Comparison of ENCODE assay signal across 7 mouse cellular contexts in genomic region chr4:142239240-142240126, GRCm38 (mm10). TPM values are rescaled to one million over a fixed set of nuclear protein-coding genes. Genes with fewer than 3 reads are reported as not detected.
DNase-seq lines count a peak whose midpoint lies in the region; ATAC-seq and TF ChIP-seq lines count a peak whose summit lies in the region.

TSS of gene Kazn (minus strand) at chr4:142239401.

- H3K9me3 ChIP-seq in embryonic facial prominence, embryonic 15.5 days (replicated peaks), result no peaks in the 10 kb centered on the region
- H3K9me3 ChIP-seq in heart, embryonic 10.5 days, result no peaks in the 10 kb centered on the region
- no peaks in the 10 kb centered on the region for H3K9me3 ChIP-seq in kidney, embryonic 14.5 days (ENCODE audit: control insufficient read depth, low read length)
- no peaks in the 10 kb centered on the region for H3K9me3 ChIP-seq in limb, embryonic 13.5 days
- no peaks in the 10 kb centered on the region for H3K9me3 ChIP-seq in midbrain, embryonic 14.5 days (ENCODE audit: control insufficient read depth, low read length)
- H3K9me3 ChIP-seq in stomach, embryonic 15.5 days, result no peaks in the 10 kb centered on the region

- no peaks in the 10 kb centered on the region for H3K36me3 ChIP-seq in embryonic facial prominence, embryonic 15.5 days
- no peaks in the 10 kb centered on the region for H3K36me3 ChIP-seq in heart, embryonic 10.5 days
- no peaks in the 10 kb centered on the region for H3K36me3 ChIP-seq in kidney, embryonic 14.5 days (ENCODE audit: control insufficient read depth, insufficient read depth, low read length)
- H3K36me3 ChIP-seq in limb, embryonic 13.5 days, result no peaks in the 10 kb centered on the region
- no peaks in the 10 kb centered on the region for H3K36me3 ChIP-seq in midbrain, embryonic 14.5 days (ENCODE audit: control insufficient read depth, insufficient read depth, low read length)
- no peaks in the 10 kb centered on the region for H3K36me3 ChIP-seq in stomach, embryonic 15.5 days

- TF ChIP-seq POLR2A in brain, embryonic 14.5 days (IDR thresholded peaks at IDR 0.05; ENCODE audit: borderline replicate concordance, extremely low read depth, insufficient read depth, insufficient read length, poor library complexity, severe bottlenecking), result no peak

- H3K27ac ChIP-seq in embryonic facial prominence, embryonic 15.5 days (replicated peaks), result peak within 1 kb of the TSS; percentile 85
- peak within 1 kb of the TSS; percentile 91 for H3K27ac ChIP-seq in heart, embryonic 10.5 days
- peak within 1 kb of the TSS; percentile 65 for H3K27ac ChIP-seq in kidney, embryonic 14.5 days (ENCODE audit: low read depth, low read length)
- peak within 1 kb of the TSS; percentile 67 for H3K27ac ChIP-seq in limb, embryonic 13.5 days
- no peak within 1 kb of the TSS for H3K27ac ChIP-seq in midbrain, embryonic 14.5 days (replicated peaks; ENCODE audit: low read depth, low read length)
- peak within 1 kb of the TSS; percentile 80 for H3K27ac ChIP-seq in stomach, embryonic 15.5 days

- H3K4me2 ChIP-seq in embryonic facial prominence, embryonic 15.5 days (replicated peaks), result peak within 1 kb of the TSS; percentile 94
- H3K4me2 ChIP-seq in kidney, embryonic 14.5 days (replicated peaks; ENCODE audit: low read depth, low read length), result peak within 1 kb of the TSS; percentile 77
- peak within 1 kb of the TSS; percentile 85 for H3K4me2 ChIP-seq in limb, embryonic 13.5 days (replicated peaks)
- peak within 1 kb of the TSS; percentile 99 for H3K4me2 ChIP-seq in midbrain, embryonic 14.5 days (ENCODE audit: low read length)
- H3K4me2 ChIP-seq in stomach, embryonic 15.5 days, result peak within 1 kb of the TSS; percentile 90

- 3% methylated on average over 46 of the region's 46 CpGs for WGBS in embryonic facial prominence, embryonic 15.5 days
- 6% methylated on average over 42 of the region's 46 CpGs for WGBS in heart, embryonic 10.5 days
- 5% methylated on average over 42 of the region's 46 CpGs for WGBS in kidney, embryonic 14.5 days
- 3% methylated on average over 42 of the region's 46 CpGs for whole genome bisulfite sequencing in limb, embryonic 13.5 days
- 3% methylated on average over 45 of the region's 46 CpGs for WGBS in midbrain, embryonic 14.5 days
- WGBS in stomach, embryonic 15.5 days, result 7% methylated on average over 43 of the region's 46 CpGs

- H3K4me1 ChIP-seq in embryonic facial prominence, embryonic 15.5 days, result peaks cover 54% of the 10 kb centered on the region
- H3K4me1 ChIP-seq in heart, embryonic 10.5 days, result peaks cover 48% of the 10 kb centered on the region
- peaks cover 30% of the 10 kb centered on the region for H3K4me1 ChIP-seq in kidney, embryonic 14.5 days (ENCODE audit: control insufficient read depth, insufficient read depth, low read length)
- H3K4me1 ChIP-seq in limb, embryonic 13.5 days, result peaks cover 46% of the 10 kb centered on the region
- H3K4me1 ChIP-seq in midbrain, embryonic 14.5 days (ENCODE audit: control insufficient read depth, insufficient read depth, low read length), result peaks cover 19% of the 10 kb centered on the region
- peaks cover 35% of the 10 kb centered on the region for H3K4me1 ChIP-seq in stomach, embryonic 15.5 days

- peak; percentile 83 for ATAC-seq in embryonic facial prominence, embryonic 15.5 days (ENCODE audit: insufficient number of reproducible peaks, low FRiP score, low TSS enrichment, low read depth)
- ATAC-seq in kidney, embryonic 14.5 days (ENCODE audit: low FRiP score, low TSS enrichment), result peak; percentile 89
- peak; percentile 84 for ATAC-seq in limb, embryonic 13.5 days (ENCODE audit: low FRiP score, low read depth)
- ATAC-seq in midbrain, embryonic 14.5 days (ENCODE audit: low FRiP score, low TSS enrichment), result peak; percentile 76
- peak; percentile 89 for ATAC-seq in stomach, embryonic 15.5 days (ENCODE audit: insufficient read depth, low FRiP score, low read depth)

- peak within 1 kb of the TSS; percentile 70 for H3K4me3 ChIP-seq in embryonic facial prominence, embryonic 15.5 days (replicated peaks)
- peak within 1 kb of the TSS; percentile 82 for H3K4me3 ChIP-seq in heart, embryonic 10.5 days
- H3K4me3 ChIP-seq in kidney, embryonic 14.5 days (ENCODE audit: low read length), result peak within 1 kb of the TSS; percentile 61
- H3K4me3 ChIP-seq in limb, embryonic 13.5 days, result peak within 1 kb of the TSS; percentile 70
- H3K4me3 ChIP-seq in midbrain, embryonic 14.5 days (replicated peaks; ENCODE audit: low read depth, low read length), result peak within 1 kb of the TSS; percentile 57
- H3K4me3 ChIP-seq in stomach, embryonic 15.5 days (replicated peaks), result peak within 1 kb of the TSS; percentile 74

- DNase-seq in brain, embryonic 14.5 days (ENCODE audit: low read depth), result peak; percentile 90
- peak; percentile 94 for DNase-seq in heart, embryonic 10.5 days (ENCODE audit: low spot score)
- peak; percentile 80 for DNase-seq in midbrain, embryonic 14.5 days

- no peaks in the 10 kb centered on the region for H3K27me3 ChIP-seq in embryonic facial prominence, embryonic 15.5 days
- H3K27me3 ChIP-seq in heart, embryonic 10.5 days (ENCODE audit: insufficient read depth, poor library complexity, severe bottlenecking), result no peaks in the 10 kb centered on the region
- no peaks in the 10 kb centered on the region for H3K27me3 ChIP-seq in kidney, embryonic 14.5 days (ENCODE audit: control insufficient read depth, insufficient read depth, low read length)
- H3K27me3 ChIP-seq in limb, embryonic 13.5 days, result peaks cover 5% of the 10 kb centered on the region; the same call in 1 of the 2 replicates
- H3K27me3 ChIP-seq in midbrain, embryonic 14.5 days (ENCODE audit: control insufficient read depth, insufficient read depth, low read length), result peaks cover 7% of the 10 kb centered on the region; the same call in 1 of the 2 replicates
- H3K27me3 ChIP-seq in stomach, embryonic 15.5 days (replicated peaks), result no peaks in the 10 kb centered on the region

- no peak for TF ChIP-seq CTCF in brain, embryonic 14.5 days (IDR thresholded peaks at IDR 0.05; ENCODE audit: borderline replicate concordance, extremely low read depth, insufficient read depth, insufficient read length)

- H3K9ac ChIP-seq in embryonic facial prominence, embryonic 15.5 days, result peak within 1 kb of the TSS; percentile 74
- peak within 1 kb of the TSS; percentile 68 for H3K9ac ChIP-seq in kidney, embryonic 14.5 days (ENCODE audit: low read depth, low read length)
- peak within 1 kb of the TSS; percentile 79 for H3K9ac ChIP-seq in limb, embryonic 13.5 days
- peak within 1 kb of the TSS; percentile 68 for H3K9ac ChIP-seq in midbrain, embryonic 14.5 days (replicated peaks; ENCODE audit: low read length)
- H3K9ac ChIP-seq in stomach, embryonic 15.5 days, result peak within 1 kb of the TSS; percentile 87

RNA-seq across cellular contexts. Expression of gene Kazn, which starts in this region (rescaled TPM):
- 38.3 and 61.2 TPM in 2 replicates for polyA plus RNA-seq in brain, embryonic 14.5 days (2012; rRNA removed)
- 16.4 and 17.3 TPM in 2 replicates for polyA plus RNA-seq in embryonic facial prominence, embryonic 15.5 days (2015; fragmentation: Nextera tagmentation; extraction: Ambion mirVana)
- 11.2 and 12.2 TPM in 2 replicates for polyA plus RNA-seq in heart, embryonic 10.5 days (2016; fragmentation: Nextera tagmentation; extraction: Ambion mirVana)
- polyA plus RNA-seq in kidney, embryonic 14.5 days (2014; fragmentation: Nextera tagmentation; extraction: Ambion mirVana), result 11.3 and 12.9 TPM in 2 replicates
- polyA plus RNA-seq in limb, embryonic 13.5 days (2015; fragmentation: Nextera tagmentation; extraction: Ambion mirVana), result 14.4 and 15.3 TPM in 2 replicates
- polyA plus RNA-seq in midbrain, embryonic 14.5 days (2014; fragmentation: Nextera tagmentation; extraction: Ambion mirVana), result 19.9 and 27.1 TPM in 2 replicates
- 17.1 and 18.0 TPM in 2 replicates for polyA plus RNA-seq in stomach, embryonic 15.5 days (2015; fragmentation: Nextera tagmentation; extraction: Ambion mirVana)
